Mouse (Mus musculus) WW6 (cell line): Measurements from ENCODE around the gene Prkab1.

Experiments used
- DNase-seq: peaks from one replicate; pipeline ENCODE4 v3.0.0-alpha.2; 2013; ENCODE audit warnings: low read depth, low spot score

Gene Prkab1

DNA sequence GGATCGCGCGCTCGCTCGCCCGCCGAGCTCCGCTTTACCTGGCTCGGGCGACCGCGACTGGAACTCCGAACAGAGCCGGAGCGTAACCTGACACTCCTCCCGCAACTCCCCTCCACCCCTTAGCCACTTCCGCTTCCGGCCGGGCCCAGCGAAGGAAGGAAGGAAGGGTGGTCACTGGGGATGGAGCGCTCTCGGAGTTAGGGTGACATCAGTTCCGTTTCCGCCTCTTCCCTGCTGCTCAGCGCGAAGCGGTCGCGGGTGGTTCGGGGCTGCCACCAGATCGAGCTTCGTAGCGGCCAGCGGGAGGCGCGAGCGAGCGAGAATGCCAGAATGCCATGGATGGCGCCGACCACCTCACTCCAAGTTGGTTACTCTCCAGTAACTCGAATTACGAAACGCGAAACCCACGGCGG, at the start of gene Prkab1:
Prkab1 (minus strand) TSS at position 182 of the 413 bp plus-strand sequence.
- DNase-seq: peak; percentile 96

DNA sequence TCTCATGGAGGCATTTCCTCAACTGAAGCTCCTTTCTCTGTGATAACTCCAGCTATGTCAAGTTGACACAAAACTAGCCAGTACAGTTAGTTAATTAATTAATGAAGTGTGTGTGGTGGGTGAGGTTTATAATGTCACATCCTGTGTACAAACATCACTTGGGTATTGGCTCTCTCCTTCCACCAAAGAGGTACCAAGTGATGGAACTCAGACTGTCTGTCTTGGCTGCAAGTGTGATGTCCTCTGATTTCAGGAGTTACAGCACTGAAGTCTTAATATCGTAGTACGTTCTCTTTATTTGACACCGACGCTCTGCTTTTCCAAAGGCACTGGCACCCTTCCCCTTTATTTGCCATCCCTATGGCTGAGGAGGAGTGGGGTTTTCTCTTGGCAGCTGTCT, 45.3 kb upstream of the Prkab1 start:
- no peak for DNase-seq

DNA sequence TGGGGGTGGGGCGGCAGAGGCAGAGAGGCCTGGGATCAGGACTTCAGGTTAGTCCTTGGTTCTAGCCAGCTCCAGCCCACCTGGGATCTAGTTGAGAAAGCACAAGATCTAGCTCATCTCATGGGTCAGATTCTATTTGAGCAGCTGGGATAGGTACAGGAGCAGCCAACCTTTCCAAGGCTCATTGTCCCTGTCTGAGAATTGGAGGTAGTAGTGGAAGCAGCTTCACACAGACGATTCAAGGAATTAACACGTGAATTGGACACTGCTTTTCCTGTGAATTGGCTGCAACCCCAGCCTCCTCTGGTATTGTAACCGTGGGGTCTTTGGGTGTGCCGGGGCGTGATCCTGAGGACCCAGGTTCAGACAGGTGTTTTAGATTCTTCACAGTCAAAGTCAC, 28.5 kb upstream of the Prkab1 start:
- no peak for DNase-seq

DNA sequence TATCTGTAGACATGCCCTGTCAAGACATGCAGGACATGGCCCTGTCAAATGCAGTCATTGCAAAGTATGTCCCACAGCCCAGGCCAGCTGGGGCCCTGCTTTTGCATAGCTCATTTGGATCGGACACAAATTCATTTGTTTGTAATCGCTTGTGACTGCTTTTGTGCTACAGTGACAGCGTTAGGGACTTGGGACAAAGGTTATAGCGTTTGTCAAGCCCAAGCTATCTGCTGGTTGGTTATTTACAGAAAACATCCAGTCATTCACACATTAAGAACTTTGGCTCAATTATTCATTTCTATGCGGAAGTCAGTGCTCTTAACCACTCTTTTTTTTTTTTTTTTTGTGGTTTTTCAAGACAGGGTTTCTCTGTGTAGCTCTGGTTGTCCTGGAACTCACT, 27.9 kb upstream of the Prkab1 start:
- DNase-seq: no peak

DNA sequence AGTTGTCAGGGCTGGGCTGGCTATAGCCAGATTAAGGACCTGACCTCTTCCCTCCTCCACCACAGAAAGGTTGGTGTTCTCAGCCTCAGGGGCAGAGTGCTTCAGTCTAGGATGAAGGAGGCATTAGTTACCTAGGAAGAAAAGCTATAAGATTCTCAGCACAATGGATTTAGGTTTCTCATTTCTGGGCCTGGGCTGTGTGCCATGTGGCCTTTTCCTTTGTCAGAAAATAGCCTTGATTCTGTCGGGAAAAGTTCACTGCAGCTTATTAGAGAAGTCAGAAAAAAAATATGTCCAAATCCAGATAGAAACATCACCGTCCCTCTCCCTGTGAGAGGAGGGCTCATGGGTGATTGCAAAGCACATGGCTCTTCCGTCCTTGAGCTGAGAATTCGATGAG, 25.5 kb upstream of the Prkab1 start:
- no peak for DNase-seq

DNA sequence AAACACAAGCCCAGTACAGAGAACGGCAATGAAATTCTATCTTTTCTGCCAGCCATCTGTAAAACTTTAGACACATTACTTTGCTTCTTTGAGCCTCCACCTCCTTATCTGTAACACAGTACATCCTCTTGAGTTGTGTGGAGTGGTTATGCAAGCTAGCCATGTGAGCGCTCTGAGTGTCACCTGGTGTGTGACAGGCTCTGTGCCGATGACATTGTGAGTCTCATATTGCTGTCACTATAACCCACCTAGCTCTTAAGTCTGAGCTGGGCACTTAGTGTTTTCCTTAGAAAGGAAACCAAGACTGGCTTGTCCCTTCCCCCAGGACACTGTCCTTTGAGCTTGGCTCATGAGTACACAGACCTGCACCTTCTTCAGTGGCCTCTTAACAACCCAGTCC, 24.0 kb upstream of the Prkab1 start:
- no peak for DNase-seq

DNA sequence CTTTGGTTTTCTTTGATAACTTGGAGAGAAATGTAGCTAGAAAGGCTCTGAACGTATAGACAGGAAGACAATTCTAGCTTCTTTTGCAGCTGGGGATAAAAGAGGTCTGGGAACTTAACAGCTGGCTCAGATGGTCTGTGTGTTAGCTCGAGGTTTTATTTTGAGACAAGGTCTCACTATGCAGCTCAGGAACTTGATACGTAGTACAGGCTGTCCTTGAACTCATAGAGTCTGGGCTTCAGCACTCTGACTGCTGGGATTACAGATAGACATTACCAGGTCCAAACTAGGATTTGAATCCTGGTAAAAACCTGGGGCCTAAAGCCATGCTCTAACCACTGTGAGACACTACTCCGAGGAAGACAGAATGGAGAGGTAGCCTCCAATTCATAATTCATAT, 21.9 kb upstream of the Prkab1 start:
- no peak for DNase-seq

DNA sequence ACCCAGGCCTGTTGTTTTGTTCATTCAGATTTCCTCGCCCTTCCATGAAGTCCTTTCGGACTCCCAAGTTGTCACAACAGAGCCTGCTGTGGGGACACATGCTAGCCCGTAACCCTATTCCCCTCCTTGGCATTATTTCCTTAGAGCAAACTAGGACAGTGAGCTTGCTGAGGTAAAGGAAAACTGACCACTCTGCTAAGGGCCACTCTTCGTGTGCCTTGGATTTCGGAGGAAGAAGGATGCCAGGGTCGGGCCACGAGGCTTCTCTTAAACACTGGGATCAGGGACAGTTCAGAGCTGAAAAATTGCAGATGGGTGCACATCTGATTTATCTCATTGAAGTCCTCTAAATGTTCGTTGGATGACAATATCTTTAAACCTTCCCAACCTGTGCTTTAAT, 21.3 kb upstream of the Prkab1 start:
- no peak for DNase-seq

DNA sequence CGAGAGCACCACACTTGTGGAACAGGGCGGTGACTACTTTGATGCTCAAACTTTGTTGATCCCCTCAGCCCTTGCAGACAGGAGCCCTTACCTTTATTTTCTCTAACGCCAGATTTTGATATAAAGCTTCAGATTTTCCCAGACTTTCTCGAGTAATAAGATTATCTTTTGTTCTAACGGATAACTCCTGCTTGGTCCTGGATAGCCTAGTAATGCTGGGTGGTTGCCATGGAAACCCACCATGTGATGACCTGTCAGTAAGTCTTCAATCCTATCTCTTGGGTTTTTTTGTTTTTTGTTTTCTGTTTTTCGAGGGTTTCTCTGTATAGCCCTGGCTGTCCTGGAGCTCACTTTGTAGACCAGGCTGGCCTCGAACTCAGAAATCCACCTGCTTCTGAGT, 17.9 kb upstream of the Prkab1 start:
- no peak for DNase-seq

DNA sequence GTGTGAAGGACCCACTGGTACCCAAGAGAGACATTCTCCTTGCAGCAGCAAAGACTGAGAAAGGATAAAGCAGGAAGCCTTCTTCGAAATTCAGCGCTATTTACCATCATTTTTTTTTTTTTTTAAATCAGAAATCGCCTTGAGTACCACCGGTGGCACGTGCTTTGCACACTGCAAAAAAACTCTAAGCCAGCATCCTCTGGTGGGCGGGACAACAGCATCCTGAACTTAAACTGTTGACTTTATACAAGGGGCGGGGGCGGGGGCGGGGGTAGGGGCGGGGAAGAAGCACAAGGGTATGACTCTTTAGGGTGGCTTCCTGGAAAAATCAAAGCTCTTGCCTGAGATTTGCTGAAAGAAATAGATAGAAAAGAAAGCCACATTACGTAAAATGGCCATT, 15.4 kb upstream of the Prkab1 start:
- no peak for DNase-seq

DNA sequence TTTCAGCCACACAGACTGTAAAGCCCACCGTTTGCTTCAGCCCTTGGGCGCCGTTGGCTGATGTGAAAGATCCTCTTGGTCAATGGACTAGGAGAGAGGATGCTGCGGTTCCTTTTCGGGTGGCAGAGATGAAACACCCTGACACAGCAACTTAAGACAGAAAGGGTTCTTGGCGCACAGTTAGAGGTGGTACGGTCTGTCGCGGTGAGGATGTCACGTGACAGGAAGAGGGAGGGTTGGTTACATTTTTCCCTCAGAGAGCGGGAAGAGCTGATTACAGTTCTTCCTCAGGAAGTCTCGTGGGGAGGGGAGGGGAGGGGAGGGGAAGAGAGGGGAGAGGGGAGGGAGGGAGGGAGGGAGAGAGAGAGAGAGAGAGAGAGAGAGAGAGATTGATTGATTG, 13.4 kb upstream of the Prkab1 start:
- no peak for DNase-seq

DNA sequence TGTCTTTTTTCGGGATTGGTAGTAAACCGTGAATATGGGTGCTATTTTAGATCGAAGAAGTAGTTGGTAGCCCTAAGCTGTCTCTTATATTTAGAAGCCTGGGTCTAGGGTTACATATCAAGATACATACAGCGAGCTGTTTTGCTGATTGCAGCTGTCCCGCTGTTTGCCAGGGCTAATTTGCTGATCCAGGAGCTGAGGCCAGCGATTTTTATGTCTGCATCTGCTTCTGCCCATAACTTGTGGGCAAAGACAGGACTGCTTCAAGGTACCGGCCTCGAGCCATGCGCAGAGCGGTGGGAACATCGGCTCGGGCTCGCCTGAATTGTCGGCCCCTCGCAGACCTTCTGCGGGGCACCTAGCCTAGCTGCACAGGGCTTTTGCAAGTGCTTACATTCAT, 12.2 kb upstream of the Prkab1 start:
- DNase-seq: no peak

DNA sequence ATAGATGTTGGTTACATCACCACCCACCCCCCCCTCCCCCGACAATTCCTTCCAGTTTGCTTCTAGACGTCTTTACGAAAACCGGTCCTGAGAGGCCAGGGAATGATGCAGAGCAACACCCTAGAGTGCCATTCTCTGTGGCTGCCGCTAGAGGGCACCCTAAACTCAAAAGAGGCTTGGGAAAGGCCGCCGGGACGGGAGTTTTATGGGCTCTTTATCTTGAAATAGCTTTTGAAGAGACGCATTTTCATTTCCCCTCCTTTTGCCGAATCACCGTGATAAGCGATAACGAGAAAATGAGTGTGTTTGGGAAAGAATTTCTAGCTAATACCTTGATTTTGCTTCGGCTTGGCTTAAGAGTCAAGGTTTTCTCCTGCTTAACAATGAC, 6.9 kb upstream of the Prkab1 start:
- DNase-seq: peak; percentile 68

DNA sequence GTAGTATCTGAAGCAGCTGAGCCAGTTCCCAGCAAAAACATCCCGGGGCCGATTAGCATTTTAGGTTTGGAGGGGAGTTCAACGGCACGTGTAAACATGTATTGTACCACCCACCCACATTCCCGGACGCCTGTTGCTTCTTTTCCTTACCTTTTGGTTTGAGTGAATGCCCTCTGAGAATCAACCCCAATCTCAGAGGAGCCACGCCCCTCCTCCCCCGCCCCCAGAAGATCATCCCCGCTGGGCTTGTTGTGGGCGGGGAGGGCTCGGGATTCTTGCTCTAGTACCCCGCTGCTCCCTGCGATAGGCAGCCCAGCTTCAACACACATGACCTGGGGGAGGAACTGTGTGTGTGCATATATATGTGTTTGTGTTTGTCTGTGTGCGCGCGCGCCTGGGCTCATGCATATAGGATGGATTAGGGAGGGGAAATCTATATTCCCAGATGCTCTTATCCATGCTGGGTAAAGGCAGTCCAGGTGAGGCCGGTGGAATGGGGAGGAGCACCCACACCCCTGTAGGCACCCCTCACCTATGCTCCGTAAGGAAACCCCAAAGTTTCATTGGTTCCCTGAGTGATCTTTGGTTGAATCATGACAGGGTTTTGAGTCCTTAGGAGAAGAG, 6.4 kb upstream of the Prkab1 start:
- peak; percentile 52 for DNase-seq

DNA sequence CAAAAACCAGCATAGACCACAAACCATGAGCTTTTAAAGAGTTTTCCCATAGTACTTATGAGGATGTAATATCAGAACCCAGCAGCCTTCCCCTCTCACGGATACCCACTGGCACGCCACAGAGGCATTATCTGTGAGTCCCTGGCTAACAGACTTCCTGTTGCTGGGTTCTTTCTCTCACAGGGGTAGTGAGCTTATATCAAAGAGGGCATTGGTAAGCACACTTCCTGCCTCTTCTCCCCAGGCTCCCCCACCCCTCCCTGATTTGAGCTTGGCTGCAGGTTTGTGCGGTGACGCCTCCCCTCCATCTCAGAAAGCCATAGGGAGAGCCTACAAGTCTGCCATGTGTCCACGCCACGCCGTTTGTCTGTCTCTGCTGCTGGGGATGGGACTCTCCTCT, 4.8 kb upstream of the Prkab1 start:
- DNase-seq: no peak

DNA sequence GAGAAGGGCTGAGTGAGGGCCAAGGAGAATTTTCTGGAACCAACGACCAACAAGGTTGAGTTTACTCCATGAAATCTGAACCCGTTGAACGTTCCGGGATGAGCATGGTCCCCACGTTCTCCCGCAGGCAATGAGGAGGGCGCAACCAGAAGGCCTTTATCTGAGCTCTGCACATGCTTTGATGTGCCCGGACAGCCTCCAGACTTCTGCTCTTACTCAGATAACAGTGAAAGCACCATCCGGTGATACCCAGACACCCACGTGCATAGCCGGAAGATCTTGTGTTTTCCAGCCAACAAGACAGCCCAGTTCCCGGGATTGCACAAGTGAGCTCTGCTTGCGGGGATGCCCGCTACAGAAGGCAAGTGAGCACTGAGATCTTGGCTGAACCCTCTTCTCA, 2.3 kb upstream of the Prkab1 start:
- no peak for DNase-seq

DNA sequence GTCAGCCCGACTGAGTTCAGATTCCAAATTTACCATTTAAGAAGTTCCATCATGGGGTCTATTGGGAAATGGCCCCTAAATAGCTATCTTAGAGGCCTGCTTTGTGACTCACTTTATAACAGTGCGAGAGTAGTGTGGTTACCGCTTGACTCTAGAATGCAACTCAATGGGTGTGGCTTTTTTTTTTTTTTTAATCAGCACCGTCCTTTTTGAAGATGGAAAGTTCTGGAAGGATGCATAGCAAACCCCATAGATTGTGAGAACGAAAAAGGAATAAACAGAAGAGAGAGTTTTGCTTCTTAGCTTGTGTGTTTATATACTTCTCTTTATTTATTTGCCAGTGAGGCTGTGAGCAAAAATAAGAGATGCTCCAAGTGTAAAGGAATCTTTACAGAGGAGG, 1.8 kb upstream of the Prkab1 start:
- no peak for DNase-seq

DNA sequence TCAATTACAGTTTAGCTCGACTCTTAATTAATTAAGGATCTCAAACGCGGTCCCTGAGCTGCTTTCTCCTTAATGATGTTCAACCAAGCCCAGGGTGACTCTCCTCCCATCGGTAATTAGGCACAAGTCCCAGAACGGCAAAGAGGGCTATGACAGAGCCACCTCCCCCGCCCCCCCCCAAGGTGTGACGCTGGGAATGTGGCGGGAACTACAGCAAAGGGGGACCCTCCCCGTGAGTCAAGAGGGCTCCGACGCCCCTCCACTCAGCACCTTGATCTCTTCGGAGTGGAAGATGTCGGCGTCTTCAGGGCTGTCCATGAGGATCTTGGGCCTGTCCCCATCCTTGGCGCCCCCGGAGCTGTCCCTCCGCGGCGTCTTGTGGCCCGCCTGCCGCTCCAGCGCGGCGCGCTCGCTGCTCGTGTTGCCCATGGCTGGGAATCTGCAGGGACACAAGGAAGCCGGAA, 455 bp downstream of the Prkab1 start:
- no peak for DNase-seq

DNA sequence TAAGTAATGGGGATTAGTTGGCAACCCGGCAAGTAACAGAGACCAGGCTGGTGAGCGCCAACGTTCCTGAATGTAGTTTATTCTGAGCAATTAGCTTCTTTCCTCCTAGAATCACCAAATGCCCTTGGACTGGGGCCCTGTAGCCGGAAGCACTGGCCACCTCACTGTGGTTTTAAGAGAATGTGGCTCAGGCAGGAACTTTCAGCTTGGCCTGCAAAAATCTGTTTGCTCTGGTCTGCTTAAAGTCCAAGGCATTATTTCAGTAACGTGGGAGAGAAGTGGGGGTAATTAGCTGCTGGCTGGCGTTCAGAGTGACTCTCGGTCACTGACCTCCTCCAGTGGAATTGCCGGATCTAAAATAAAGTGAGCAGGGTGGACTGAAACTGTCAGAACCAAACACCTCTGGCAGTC, 1.1 kb downstream of the Prkab1 start:
- no peak for DNase-seq

DNA sequence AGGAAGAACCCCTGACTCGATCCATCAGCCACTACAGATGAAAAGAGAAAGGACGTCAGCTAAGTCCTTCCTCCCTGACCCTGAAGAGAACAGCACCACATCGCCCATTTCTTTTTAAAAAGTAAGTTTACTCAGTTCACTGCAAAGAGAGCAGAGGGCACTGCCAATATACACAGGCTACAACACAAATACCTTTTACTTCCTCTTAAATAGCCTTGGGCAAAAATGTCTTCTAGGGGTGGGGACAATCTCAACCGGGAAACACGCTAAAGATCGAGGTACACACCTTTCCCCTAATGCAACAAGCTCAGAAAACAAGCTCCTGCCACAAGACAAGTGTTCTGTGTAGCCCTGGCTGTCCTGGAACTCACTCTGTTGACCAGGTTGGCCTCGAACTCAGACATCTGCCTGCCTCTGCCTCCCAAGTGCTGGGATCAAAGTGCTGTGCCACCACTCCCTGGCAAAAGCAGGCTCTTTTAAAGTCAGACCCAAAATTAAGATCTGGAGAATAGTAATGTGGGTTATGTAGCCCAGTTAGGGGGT, 1.6 kb downstream of the Prkab1 start:
- no peak for DNase-seq

DNA sequence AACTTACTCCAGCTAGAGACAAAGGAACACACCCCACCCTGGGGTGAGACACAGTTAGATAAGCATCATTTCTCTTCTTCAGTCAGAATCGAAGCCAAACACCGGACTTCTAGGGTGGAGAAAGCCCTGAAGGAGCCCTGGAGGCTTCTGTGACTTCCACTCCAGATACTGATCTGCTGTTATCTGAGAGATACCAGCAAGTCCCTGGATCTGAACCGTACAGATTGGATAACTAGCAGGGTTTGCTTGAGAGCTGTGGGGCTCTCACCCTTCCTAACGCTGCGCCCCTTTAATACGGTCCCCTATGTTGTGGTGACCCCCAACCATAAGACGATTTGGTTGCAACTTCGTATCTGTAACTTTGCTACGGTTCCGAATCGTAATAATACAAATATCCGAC, 2.2 kb downstream of the Prkab1 start:
- DNase-seq: no peak

DNA sequence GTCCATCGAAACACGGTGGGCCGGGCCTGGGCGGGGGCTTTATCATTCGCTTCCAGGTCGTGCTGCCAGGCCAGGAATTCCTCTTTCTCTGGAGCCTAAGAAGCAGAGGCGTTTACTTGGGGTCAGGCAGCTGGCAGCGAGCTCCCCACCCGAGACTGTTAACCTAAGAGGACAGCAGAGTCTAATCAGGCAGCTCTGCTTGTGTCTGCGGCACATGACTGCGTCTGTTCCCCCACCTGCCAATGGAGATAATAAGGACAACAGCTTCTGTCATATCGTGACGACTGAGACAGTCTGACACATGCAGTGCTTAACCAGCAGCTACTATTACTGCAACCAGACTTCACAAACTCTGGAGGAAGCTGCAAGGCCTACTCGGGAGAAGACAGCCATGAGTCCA, 2.8 kb downstream of the Prkab1 start:
- DNase-seq: no peak

DNA sequence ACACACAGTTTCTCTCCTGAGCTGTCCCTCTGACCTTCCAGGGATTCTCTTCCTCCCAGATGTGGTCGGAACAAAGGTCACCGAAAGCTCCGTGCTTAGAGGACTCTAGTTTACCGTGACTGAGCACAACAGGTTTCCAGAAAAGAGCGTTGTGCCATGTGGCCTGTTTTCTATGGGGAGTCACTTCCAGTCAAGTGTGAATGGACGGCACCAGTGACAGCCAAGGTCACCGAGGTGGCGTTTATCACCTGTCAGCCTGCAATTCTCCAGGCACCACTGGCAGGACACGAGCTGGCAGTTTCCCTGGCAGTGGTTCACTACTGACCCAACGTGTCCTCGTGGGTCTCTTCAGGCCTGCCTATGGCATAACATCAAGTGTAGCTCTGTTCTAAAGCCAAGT, 4.9 kb downstream of the Prkab1 start:
- no peak for DNase-seq

DNA sequence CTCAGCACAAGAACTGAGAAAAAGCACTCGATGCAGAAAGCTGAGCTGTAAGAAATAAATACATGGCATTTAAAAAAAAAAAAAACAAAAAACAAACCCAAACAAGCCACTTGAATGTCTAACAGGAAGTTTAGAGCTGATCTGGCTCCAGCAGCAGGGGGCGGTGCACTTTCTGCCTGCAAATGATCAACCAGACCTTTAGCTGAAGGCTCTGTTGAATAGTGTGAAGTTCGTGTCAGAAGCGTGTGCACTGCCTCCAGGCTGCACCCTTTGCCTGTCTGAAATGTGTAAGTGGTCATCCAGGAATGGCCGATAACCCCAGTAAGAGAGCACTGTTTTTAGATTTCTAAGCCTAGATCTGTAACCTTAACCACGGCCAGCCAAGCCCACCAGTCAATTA, 5.5 kb downstream of the Prkab1 start:
- no peak for DNase-seq
